Mouse (Mus musculus) neutrophil, adult 59 days (primary cell): Measurements from ENCODE around the gene Rab3il1. TPM values are rescaled to one million over a fixed set of nuclear protein-coding genes. Genes with fewer than 3 reads are reported as not detected.

ENCODE experiments used
- total RNA-seq, 2 experiments: library from RNA; stranded (reverse); gene quantifications; 1 replicate in 1 of 2; 2 replicates in 1 of 2; pipeline ENCODE4 v1.2.4; 2023

The Rab3il1 gene
- total RNA-seq, result 1 to 10 TPM; 5.0 to 9.6 TPM

GRCm38 (mm10) chr19:10001206-10001969, at the start of gene Rab3il1, which contains the start of gene Best1:
Rab3il1 (plus strand) TSS chr19:10001669.
Best1 (minus strand) TSS chr19:10001633.

GRCm38 (mm10) chr19:9980258-9980657, 21.2 kb upstream of the Rab3il1 start, which contains the start of gene Fth1:
Fth1 (plus strand) TSS chr19:9980598.

GRCm38 (mm10) chr19:10041388-10042148, 40.1 kb downstream of the Rab3il1 start, which contains the start of gene Fads3:
Fads3 (plus strand) TSS chr19:10041569.

Other genes starting within 250 kb of the Rab3il1 start
- gene Scgb2a2, start 154.1 kb upstream of the Rab3il1 start, total RNA-seq, result not detected
- 100 to 1,000 TPM; 188 to 200 TPM for gene Incenp, start 102.1 kb upstream of the Rab3il1 start, total RNA-seq
- 1,000 to 10,000 TPM; 2,763 to 3,169 TPM for gene Fth1, start 21.1 kb upstream of the Rab3il1 start, total RNA-seq
- gene Best1, start within 50 bp of the Rab3il1 start, total RNA-seq, result not detected
- 1 to 10 TPM; 2.0 to 5.5 TPM for gene Fads3, start 39.9 kb downstream of the Rab3il1 start, total RNA-seq
- gene Fads2, start 100.1 kb downstream of the Rab3il1 start, total RNA-seq, result 1 to 10 TPM; 2.0 to 5.1 TPM
- gene Fads1, start 181.2 kb downstream of the Rab3il1 start, total RNA-seq, result 1 to 10 TPM; 8.3 to 9.4 TPM
- 100 to 1,000 TPM; 104 to 110 TPM for gene Tmem258, start 202.3 kb downstream of the Rab3il1 start, total RNA-seq
- 10 to 100 TPM; 39.5 to 42.6 TPM for gene Fen1, start 202.5 kb downstream of the Rab3il1 start, total RNA-seq
- under 1 TPM in 1 of 2 experiments, not detected in 1; 0.11 TPM for gene Myrf, start 239.1 kb downstream of the Rab3il1 start, total RNA-seq